Mouse (Mus musculus) cerebellum, postnatal 14 days (tissue): ENCODE data around the gene Bok.

Source experiments
- DNase-seq, 2 experiments: peaks; one replicate each; pipeline ENCODE4 v3.0.0; 2021; ENCODE audit warnings: mixed read lengths in 2 of 2

The Bok gene

GRCm38 (mm10) chr1:93691106-93691505, 5.6 kb downstream of the Bok start:
- DNase-seq, result no peak

- DNase-seq, result no peak
These were observed 6.4 kb downstream of the Bok start for GRCm38 (mm10) chr1:93691786-93692357.

- no peak for DNase-seq
These were observed 7.3 kb downstream of the Bok start for GRCm38 (mm10) chr1:93692773-93693172.

- no peak for DNase-seq
These were observed 8.0 kb downstream of the Bok start for GRCm38 (mm10) chr1:93693502-93693901.

- no peak for DNase-seq
These were observed 8.5 kb downstream of the Bok start for GRCm38 (mm10) chr1:93693943-93694342.

- DNase-seq, result peak; percentile 67 to 75
These were observed 9.5 kb downstream of the Bok start for GRCm38 (mm10) chr1:93694966-93695365.

- DNase-seq, result no peak
These were observed 11.9 kb downstream of the Bok start for GRCm38 (mm10) chr1:93697317-93697716.

GRCm38 (mm10) chr1:93699159-93699558, 13.7 kb downstream of the Bok start:
- no peak for DNase-seq

GRCm38 (mm10) chr1:93702106-93702505, 16.6 kb downstream of the Bok start:
- DNase-seq, result no peak

GRCm38 (mm10) chr1:93703472-93704048, 18.1 kb downstream of the Bok start:
- DNase-seq, result no peak

- DNase-seq, result peak; percentile 36 to 46
These were observed 18.9 kb downstream of the Bok start for GRCm38 (mm10) chr1:93704341-93704740.

- DNase-seq, result no peak
These were observed 19.9 kb downstream of the Bok start for GRCm38 (mm10) chr1:93705389-93705788.

GRCm38 (mm10) chr1:93716166-93716565, 30.7 kb downstream of the Bok start:
- DNase-seq, result no peak

- DNase-seq, result no peak
These were observed 36.1 kb downstream of the Bok start for GRCm38 (mm10) chr1:93721557-93721956.

GRCm38 (mm10) chr1:93724623-93725022, 39.2 kb downstream of the Bok start:
- DNase-seq, result no peak

- no peak for DNase-seq
These were observed 40.2 kb downstream of the Bok start for GRCm38 (mm10) chr1:93725665-93726064.

- peak in 1 of 2 experiments; percentile 15 for DNase-seq
These were observed 40.7 kb downstream of the Bok start for GRCm38 (mm10) chr1:93726116-93726515.

- peak; percentile 72 to 81 for DNase-seq
These were observed 41.5 kb downstream of the Bok start for GRCm38 (mm10) chr1:93726974-93727373.

GRCm38 (mm10) chr1:93731103-93731502, 45.6 kb downstream of the Bok start:
- peak in 1 of 2 experiments; percentile 17 for DNase-seq

GRCm38 (mm10) chr1:93731880-93732281, 46.4 kb downstream of the Bok start:
- peak in 1 of 2 experiments; percentile 26 for DNase-seq

- no peak for DNase-seq
These were observed 50.4 kb downstream of the Bok start for GRCm38 (mm10) chr1:93735859-93736258.

- DNase-seq, result no peak
These were observed 52.3 kb downstream of the Bok start for GRCm38 (mm10) chr1:93737711-93738110.

GRCm38 (mm10) chr1:93740671-93741070, 55.2 kb downstream of the Bok start:
- DNase-seq, result no peak

GRCm38 (mm10) chr1:93741987-93742386, 56.5 kb downstream of the Bok start:
- no peak for DNase-seq

- DNase-seq, result no peak
These were observed 57.5 kb downstream of the Bok start for GRCm38 (mm10) chr1:93742910-93743309.
